Mouse (Mus musculus): ENCODE results near the gene Otop2.

The Otop2 gene

GRCm38 (mm10) chr11:115381276-115381675 lies 74.3 kb downstream of the Otop2 start:
- no peak for DNase-seq (ENCODE audit: low read depth, low spot score)
